Mouse (Mus musculus) neural tube, embryonic 11.5 days (tissue): ENCODE measurements at regions not wholly inside any gene's neighbourhood (a gene's known extent, or its start where the extent isn't known, plus 50 kb on each side); places are given as distances from the start of the nearest gene placed in this dataset.

ENCODE experiments used
- ATAC-seq: fragments of 200-750 bp; cut with Nextera tagmentation; 2 replicates; pipeline ENCODE4 v1.8.0; 2017; ENCODE audit warnings: moderate number of reproducible peaks, mild to moderate bottlenecking, moderate TSS enrichment, moderate library complexity; ENCODE audit not compliant: insufficient read depth, low FRiP score, low TSS enrichment
- DNase-seq: peaks from one replicate; pipeline ENCODE4 v3.0.0-alpha.2; 2015; ENCODE audit warnings: low spot score
- H3K27ac ChIP-seq: fragments of 300-500 bp; sonication (generic); 2 replicates; pipeline ENCODE4 v1.5.1; 2014; ENCODE audit warnings: low read depth, mild to moderate bottlenecking, low read length
- H3K27me3 ChIP-seq: fragments of 300-500 bp; sonication (generic); 2 replicates; pipeline ENCODE4 v1.6.1; 2014; ENCODE audit warnings: mild to moderate bottlenecking, low read length, mixed read lengths; ENCODE audit not compliant: control insufficient read depth, insufficient read depth
- H3K36me3 ChIP-seq: fragments of 300-500 bp; sonication (generic); 2 replicates; pipeline ENCODE4 v1.6.1; 2014; ENCODE audit warnings: mild to moderate bottlenecking, low read length, moderate library complexity, mixed read lengths; ENCODE audit not compliant: control insufficient read depth, insufficient read depth
- H3K4me1 ChIP-seq: fragments of 300-500 bp; sonication (generic); 2 replicates; pipeline ENCODE4 v1.6.1; 2014; ENCODE audit warnings: low read length, mixed read lengths; ENCODE audit not compliant: control insufficient read depth, insufficient read depth
- H3K4me2 ChIP-seq: fragments of 300-500 bp; sonication (generic); 2 replicates; pipeline ENCODE4 v1.6.1; 2014; ENCODE audit warnings: low read depth, mild to moderate bottlenecking, moderate library complexity
- H3K4me3 ChIP-seq: fragments of 300-500 bp; sonication (generic); 2 replicates; pipeline ENCODE4 v1.5.1; 2014; ENCODE audit warnings: low read depth, low read length
- H3K9ac ChIP-seq: fragments of 300-500 bp; sonication (generic); 2 replicates; pipeline ENCODE4 v1.6.1; 2014; ENCODE audit warnings: mild to moderate bottlenecking, low read length
- H3K9me3 ChIP-seq: fragments of 300-500 bp; sonication (generic); 2 replicates; pipeline ENCODE4 v1.6.1; 2016; ENCODE audit warnings: low read length; ENCODE audit not compliant: control insufficient read depth
- WGBS: fragments of 180-500 bp; shearing (Covaris S2); extraction: QIAGEN DNeasy Blood & Tissue Kit; methylation state at CpG from one replicate; pipeline ENCODE4 v1.1.7; 2014; 5-methylcytosine and 5-hydroxymethylcytosine counted together

DNA sequence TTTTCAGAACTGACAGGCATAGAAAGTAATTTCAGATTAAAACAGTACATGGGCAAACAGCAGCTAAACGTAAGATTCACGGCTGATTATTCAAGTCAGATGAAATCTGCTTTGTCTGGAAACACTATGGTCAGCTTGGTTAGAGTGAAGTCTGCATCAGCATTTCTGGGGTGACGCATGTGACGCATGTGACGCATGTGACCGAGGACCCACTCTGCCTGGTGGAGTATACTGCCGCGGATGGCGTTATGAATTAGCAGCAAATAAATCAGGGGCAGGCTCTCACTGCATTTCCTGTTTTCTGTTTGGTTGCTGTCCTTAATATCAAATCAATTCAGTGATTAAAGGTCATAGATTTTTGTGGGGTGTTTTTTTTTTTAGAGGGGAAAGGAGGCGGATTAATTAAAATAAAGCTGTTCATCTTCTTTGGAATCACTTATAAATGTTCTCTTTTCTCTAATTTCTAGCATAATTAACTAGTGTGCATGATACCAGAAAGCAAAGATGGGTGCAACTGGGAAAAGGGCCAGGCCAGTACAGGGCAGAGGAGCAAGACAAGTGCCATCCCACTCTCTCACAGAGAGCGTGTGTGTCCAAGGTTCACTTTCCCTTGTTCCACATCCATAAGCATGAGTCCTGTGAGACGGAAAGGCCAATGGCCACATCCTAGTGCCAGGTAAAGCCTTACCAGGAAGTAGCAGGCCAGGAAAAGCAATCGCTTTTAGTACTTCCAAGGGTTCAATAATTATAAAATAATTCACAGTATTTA, 285.7 kb upstream of the Smim15 start:
- H3K4me3 ChIP-seq: no peak overlapping the region
- H3K36me3 ChIP-seq: no peaks in the 10 kb centered on the region; the same call in 1 of the 2 replicates
- no peak for DNase-seq
- ATAC-seq: no peak
- H3K4me1 ChIP-seq: no peaks in the 10 kb centered on the region
- no peak overlapping the region for H3K9ac ChIP-seq
- WGBS: 87% methylated on average over 13 of the region's 13 CpGs
- H3K27ac ChIP-seq: no peak overlapping the region
- no peaks in the 10 kb centered on the region for H3K9me3 ChIP-seq
- H3K27me3 ChIP-seq: no peaks in the 10 kb centered on the region
- H3K4me2 ChIP-seq: no peak overlapping the region

DNA sequence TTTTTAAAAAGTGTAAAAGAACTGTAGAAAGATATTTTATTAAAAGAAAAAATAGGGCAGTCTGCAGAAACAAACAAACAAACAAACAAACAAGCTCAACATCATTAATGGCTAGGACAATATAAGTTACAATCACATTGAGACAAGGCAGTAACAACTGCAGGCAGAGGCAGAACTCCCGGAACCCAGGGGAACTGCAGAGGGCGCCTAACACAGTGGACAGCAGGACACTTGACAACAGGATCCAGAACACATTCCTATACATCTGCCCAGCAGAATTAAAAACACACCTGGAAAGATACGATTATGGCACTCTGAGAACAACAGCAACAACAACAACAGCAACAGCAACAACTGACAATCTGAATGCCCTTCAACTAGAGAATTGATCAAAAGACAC, 291.5 kb upstream of the Smim15 start:
- H3K9ac ChIP-seq: no peak overlapping the region
- no peaks in the 10 kb centered on the region for H3K9me3 ChIP-seq
- H3K27me3 ChIP-seq: no peaks in the 10 kb centered on the region
- H3K36me3 ChIP-seq: no peaks in the 10 kb centered on the region; the same call in 1 of the 2 replicates
- H3K27ac ChIP-seq: no peak overlapping the region
- ATAC-seq: no peak
- no peak for DNase-seq
- 73% methylated on average over 3 of the region's 3 CpGs for WGBS
- H3K4me1 ChIP-seq: no peaks in the 10 kb centered on the region
- no peak overlapping the region for H3K4me3 ChIP-seq
- H3K4me2 ChIP-seq: no peak overlapping the region

DNA sequence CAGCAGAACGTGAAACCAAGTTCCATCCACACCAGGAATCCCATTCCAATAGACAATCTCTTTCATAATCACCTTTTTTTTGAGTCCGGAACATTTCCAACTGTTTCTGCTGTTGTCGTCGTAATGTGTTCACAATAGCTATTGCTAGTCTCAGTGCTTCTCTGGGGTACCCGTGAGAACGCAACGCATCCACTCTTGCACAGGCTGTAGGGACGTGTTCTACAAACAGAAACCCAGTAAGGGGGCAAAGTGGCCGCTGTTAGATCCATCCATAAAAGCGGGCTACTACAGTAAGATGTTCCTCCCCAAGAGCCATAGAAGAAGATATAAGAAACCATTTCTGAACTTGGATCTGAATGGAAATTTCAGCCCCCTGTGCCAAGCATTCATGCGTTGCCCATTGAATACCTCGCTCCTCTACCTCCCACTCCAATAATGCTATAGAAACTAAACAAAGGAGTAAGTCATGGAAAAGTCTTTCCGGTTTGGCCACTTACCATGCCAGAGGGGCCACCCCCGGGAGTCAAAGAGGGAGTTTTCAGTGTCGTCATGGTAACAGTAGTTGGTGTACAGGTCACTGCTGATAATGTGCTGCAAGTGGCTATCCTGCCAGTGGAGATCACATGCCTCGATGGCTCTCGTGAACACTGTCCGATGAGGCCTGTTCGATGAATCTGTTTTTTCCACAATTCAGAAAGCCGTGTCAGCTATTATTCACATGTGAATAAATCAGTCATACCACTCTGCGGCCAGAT, 300.6 kb upstream of the Smim15 start:
- Histone ChIP-seq H3K27me3 (no peaks in the 10 kb centered on the region), H3K9ac (no peak overlapping the region), H3K4me3 (no peak overlapping the region), H3K27ac (no peak overlapping the region), H3K4me1 (peaks cover 4% of the 10 kb centered on the region), H3K9me3 (no peaks in the 10 kb centered on the region), H3K4me2 (no peak overlapping the region), H3K36me3 (no peaks in the 10 kb centered on the region)
- 52% methylated on average over 21 of the region's 21 CpGs for WGBS
- peak; percentile 80 for ATAC-seq
- DNase-seq: peak; percentile 65

DNA sequence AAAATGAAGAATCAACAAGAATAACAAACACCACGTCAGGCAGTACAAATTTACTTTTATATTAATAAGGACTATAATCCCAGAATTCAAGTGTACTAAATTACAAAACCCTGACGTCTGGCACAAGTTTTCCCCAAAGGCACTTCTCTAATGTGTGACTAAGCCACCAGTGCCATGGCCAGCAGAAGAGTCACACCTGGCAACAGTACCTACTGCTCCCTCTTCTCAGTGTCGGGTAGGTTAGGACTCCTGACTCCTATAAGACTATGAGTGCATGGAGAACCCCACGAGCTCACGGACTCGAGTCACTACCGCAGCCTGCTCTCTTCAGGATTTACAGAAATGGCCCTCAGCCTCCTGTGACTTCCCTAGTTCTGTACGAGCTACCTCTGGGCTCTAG, 307.7 kb upstream of the Smim15 start:
- DNase-seq (no peak), ATAC-seq (no peak)
- no peaks in the 10 kb centered on the region for H3K27me3 ChIP-seq
- H3K9ac ChIP-seq: no peak overlapping the region
- no peak overlapping the region for H3K27ac ChIP-seq
- no peak overlapping the region for H3K4me3 ChIP-seq
- no peak overlapping the region for H3K4me2 ChIP-seq
- H3K4me1 ChIP-seq: no peaks in the 10 kb centered on the region
- WGBS: 93% methylated on average over 8 of the region's 8 CpGs
- H3K9me3 ChIP-seq: no peaks in the 10 kb centered on the region
- no peaks in the 10 kb centered on the region; the same call in 1 of the 2 replicates for H3K36me3 ChIP-seq

DNA sequence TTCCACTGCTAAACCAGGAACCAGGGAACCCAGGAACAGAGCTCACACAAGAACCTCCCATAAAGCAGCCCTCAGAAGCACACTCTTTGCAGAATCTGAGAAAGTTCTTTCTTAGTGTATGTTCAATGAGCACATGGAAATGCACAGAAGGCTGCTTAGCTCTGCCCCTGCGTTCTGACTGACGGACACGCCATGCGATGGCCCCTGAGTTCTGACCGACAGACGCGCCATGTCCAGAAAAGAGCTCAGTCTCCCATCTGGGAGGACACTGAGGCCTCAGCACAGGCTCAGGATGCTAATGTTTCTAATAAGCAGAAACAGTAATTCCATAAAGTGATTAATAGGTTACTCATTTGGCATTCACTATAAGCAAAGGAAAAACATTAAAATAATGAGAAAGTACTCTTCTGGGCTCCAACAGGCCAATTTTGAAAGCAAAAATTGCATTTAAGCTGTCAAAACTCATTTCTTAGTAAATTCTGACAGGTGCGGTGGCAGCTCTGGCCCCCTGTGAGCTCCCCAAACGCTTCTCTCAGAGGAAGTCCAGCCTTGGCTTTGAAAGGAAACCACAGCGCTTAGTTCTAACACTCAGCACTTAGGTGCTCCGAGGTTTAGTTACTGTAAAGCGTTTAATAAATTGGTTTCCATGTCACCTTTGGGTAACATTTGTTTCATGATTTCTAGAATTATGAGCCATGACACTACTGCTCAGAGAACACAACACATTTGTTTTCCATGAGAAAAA, 309.9 kb upstream of the Smim15 start:
- no peak overlapping the region for H3K4me3 ChIP-seq
- DNase-seq: no peak
- H3K27ac ChIP-seq: no peak overlapping the region
- H3K27me3 ChIP-seq: no peaks in the 10 kb centered on the region
- H3K4me1 ChIP-seq: no peaks in the 10 kb centered on the region
- H3K9ac ChIP-seq: no peak overlapping the region
- no peak overlapping the region for H3K4me2 ChIP-seq
- no peaks in the 10 kb centered on the region for H3K9me3 ChIP-seq
- 91% methylated on average over 12 of the region's 12 CpGs for WGBS
- H3K36me3 ChIP-seq: peaks cover 7% of the 10 kb centered on the region; the same call in 1 of the 2 replicates
- ATAC-seq: no peak

DNA sequence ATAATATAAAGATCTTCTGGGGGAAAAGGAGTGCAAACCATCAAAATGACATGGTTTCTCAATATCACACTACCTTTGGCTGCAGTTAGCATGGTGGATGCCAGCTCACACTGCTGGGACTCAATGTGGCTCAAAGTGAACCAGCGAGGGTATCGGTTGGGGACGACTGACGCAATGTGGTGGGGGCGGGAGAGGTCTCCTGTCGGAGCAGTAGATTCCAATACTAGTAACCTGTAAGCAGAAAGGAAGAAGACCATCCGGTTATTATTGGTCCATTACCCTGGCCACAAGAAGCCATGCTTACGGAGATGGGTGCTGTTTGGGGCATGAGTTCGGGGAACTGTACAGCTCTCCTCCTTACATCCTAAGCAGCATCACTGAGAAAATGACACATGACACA, 313.3 kb upstream of the Smim15 start:
- Histone ChIP-seq H3K36me3 (peaks cover 18% of the 10 kb centered on the region), H3K4me2 (no peak overlapping the region), H3K4me1 (no peaks in the 10 kb centered on the region), H3K4me3 (no peak overlapping the region), H3K27ac (no peak overlapping the region), H3K27me3 (no peaks in the 10 kb centered on the region), H3K9ac (no peak overlapping the region), H3K9me3 (no peaks in the 10 kb centered on the region)
- 96% methylated on average over 9 of the region's 9 CpGs for WGBS
- ATAC-seq (no peak), DNase-seq (no peak)

DNA sequence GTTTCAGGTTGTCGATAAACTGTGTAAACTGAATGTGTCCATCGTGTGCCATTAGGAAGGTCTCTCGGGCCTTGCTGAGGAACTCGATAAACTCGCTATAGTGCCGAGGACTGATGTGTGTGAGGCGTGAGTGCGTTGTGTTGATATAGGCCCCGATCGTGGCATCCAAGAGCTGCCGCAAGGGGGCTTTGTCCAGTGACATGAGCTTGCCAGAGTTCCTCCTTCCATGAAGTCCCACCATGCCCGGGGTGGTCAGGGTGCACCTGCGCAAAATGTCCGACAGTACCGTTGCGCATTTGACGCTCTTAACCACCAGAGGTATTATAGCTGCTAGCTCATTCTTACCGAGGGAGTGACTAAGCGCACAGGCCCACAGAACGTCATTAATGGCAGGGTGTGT, 317.8 kb upstream of the Smim15 start:
- no peak overlapping the region for H3K4me3 ChIP-seq
- DNase-seq (no peak), ATAC-seq (no peak)
- H3K9ac ChIP-seq: no peak overlapping the region
- no peaks in the 10 kb centered on the region for H3K27me3 ChIP-seq
- 96% methylated on average over 20 of the region's 20 CpGs for WGBS
- H3K9me3 ChIP-seq: no peaks in the 10 kb centered on the region
- H3K4me1 ChIP-seq: no peaks in the 10 kb centered on the region
- no peak overlapping the region for H3K4me2 ChIP-seq
- H3K36me3 ChIP-seq: peaks cover 18% of the 10 kb centered on the region
- H3K27ac ChIP-seq: no peak overlapping the region

DNA sequence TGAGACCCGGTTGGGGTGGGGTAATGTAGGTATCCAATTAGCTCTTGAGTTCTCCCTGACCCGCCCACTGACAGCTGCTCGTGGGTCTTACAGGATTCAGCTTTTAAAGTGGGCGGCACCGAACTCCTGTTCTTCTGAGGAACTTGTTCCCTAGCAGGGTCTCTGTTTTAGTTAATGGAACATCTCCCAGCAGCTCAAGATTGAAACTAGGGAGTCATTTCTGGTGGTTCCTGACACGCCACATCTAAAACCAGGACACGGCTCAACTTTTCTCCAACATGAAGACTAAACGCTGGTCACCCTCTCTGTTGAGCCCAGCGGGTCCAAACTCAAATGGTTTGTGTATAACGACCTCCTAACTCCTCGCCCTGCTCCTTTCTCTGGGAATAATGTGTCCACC, 322.3 kb upstream of the Smim15 start:
- H3K27ac ChIP-seq: no peak overlapping the region
- H3K27me3 ChIP-seq: no peaks in the 10 kb centered on the region
- WGBS: 81% methylated on average over 11 of the region's 11 CpGs
- no peaks in the 10 kb centered on the region for H3K9me3 ChIP-seq
- H3K9ac ChIP-seq: no peak overlapping the region
- no peaks in the 10 kb centered on the region for H3K4me1 ChIP-seq
- no peak for DNase-seq
- ATAC-seq: no peak
- no peak overlapping the region for H3K4me3 ChIP-seq
- H3K36me3 ChIP-seq: peaks cover 4% of the 10 kb centered on the region
- H3K4me2 ChIP-seq: no peak overlapping the region
